Mouse (Mus musculus) heart, postnatal 25 days (tissue): Measurements from ENCODE around the gene Lpgat1. TPM values are rescaled to one million over a fixed set of nuclear protein-coding genes. Genes with fewer than 3 reads are reported as not detected.

ENCODE experiments used
- DNase-seq: peaks from one replicate; pipeline ENCODE4 v3.0.0; 2022; ENCODE audit warnings: low spot score
- intact Hi-C: fragments of 180-260 bp; cut with DNase I; formaldehyde crosslinking; loops from one replicate; pipeline ENCODE4 v1.15.1; 2025
- total RNA-seq, 2 experiments: library from RNA; stranded (reverse); gene quantifications; 2 replicates each; pipeline ENCODE4 v1.2.3; 2021

The Lpgat1 gene
- total RNA-seq, 2 experiments from 2014 or later, result 88.1 to 99.8 TPM

GRCm38 (mm10) chr1:191724385-191725061, 6.9 kb downstream of the Lpgat1 start:
- intact Hi-C loops, result loop anchor here (5.0 kb wide), 1 partner anchor 93 kb away; no protein-coding TSS in a partner anchor
- DNase-seq, result no peak

- DNase-seq, result no peak
- intact Hi-C loops, result no loop called here
Measured at GRCm38 (mm10) chr1:191732623-191733022, 15.0 kb downstream of the Lpgat1 start.

- intact Hi-C loops, result no loop called here
- DNase-seq, result no peak
Measured at GRCm38 (mm10) chr1:191733822-191734221, 16.2 kb downstream of the Lpgat1 start.

GRCm38 (mm10) chr1:191736425-191736824, 18.8 kb downstream of the Lpgat1 start:
- DNase-seq, result no peak
- intact Hi-C loops, result no loop called here

GRCm38 (mm10) chr1:191737871-191738270, 20.2 kb downstream of the Lpgat1 start:
- intact Hi-C loops, result no loop called here
- no peak for DNase-seq

- no peak for DNase-seq
- intact Hi-C loops, result no loop called here
Measured at GRCm38 (mm10) chr1:191738726-191739125, 21.1 kb downstream of the Lpgat1 start.

GRCm38 (mm10) chr1:191740587-191741361, 23.1 kb downstream of the Lpgat1 start:
- no peak for DNase-seq
- intact Hi-C loops, result no loop called here

- no peak for DNase-seq
- intact Hi-C loops, result no loop called here
Measured at GRCm38 (mm10) chr1:191741635-191742034, 24.0 kb downstream of the Lpgat1 start.

- no peak for DNase-seq
- intact Hi-C loops, result no loop called here
Measured at GRCm38 (mm10) chr1:191748431-191748830, 30.8 kb downstream of the Lpgat1 start.

- intact Hi-C loops, result no loop called here
- DNase-seq, result no peak
Measured at GRCm38 (mm10) chr1:191756520-191757199, 39.0 kb downstream of the Lpgat1 start.

GRCm38 (mm10) chr1:191774106-191774505, 56.5 kb downstream of the Lpgat1 start:
- intact Hi-C loops, result no loop called here
- DNase-seq, result no peak

GRCm38 (mm10) chr1:191775116-191775515, 57.5 kb downstream of the Lpgat1 start:
- DNase-seq, result no peak
- intact Hi-C loops, result no loop called here

- intact Hi-C loops, result no loop called here
- DNase-seq, result no peak
Measured at GRCm38 (mm10) chr1:191777521-191777920, 59.9 kb downstream of the Lpgat1 start.

GRCm38 (mm10) chr1:191780470-191780869, 62.8 kb downstream of the Lpgat1 start:
- intact Hi-C loops, result no loop called here
- no peak for DNase-seq

GRCm38 (mm10) chr1:191785108-191785507, 67.5 kb downstream of the Lpgat1 start:
- intact Hi-C loops, result no loop called here
- no peak for DNase-seq

GRCm38 (mm10) chr1:191786255-191786654, 68.6 kb downstream of the Lpgat1 start:
- DNase-seq, result no peak
- intact Hi-C loops, result no loop called here

- DNase-seq, result no peak
- intact Hi-C loops, result no loop called here
Measured at GRCm38 (mm10) chr1:191787379-191787778, 69.7 kb downstream of the Lpgat1 start.

- no peak for DNase-seq
- intact Hi-C loops, result no loop called here
Measured at GRCm38 (mm10) chr1:191792991-191793390, 75.4 kb downstream of the Lpgat1 start.

GRCm38 (mm10) chr1:191793888-191794532, 76.4 kb downstream of the Lpgat1 start:
- DNase-seq, result no peak
- intact Hi-C loops, result no loop called here

GRCm38 (mm10) chr1:191796238-191796896, 78.7 kb downstream of the Lpgat1 start:
- intact Hi-C loops, result no loop called here
- no peak for DNase-seq
